Mouse (Mus musculus) CH12.LX (cell line): ENCODE results near the gene Spata18. TPM values are rescaled to one million over a fixed set of nuclear protein-coding genes. Genes with fewer than 3 reads are reported as not detected.

Experiments
- DNase-seq: peaks from one replicate; pipeline ENCODE4 v3.0.0-alpha.2; 2013; ENCODE audit errors: extremely low read depth
- H3K27ac ChIP-seq: 2 replicates; pipeline ENCODE4 v1.5.1; 2012; ENCODE audit warnings: low read depth, mild to moderate bottlenecking, control low read depth, moderate library complexity; ENCODE audit not compliant: insufficient read depth
- H3K27me3 ChIP-seq: replicated peaks from 2 replicates; pipeline ENCODE3; 2012; ENCODE audit warnings: inconsistent platforms
- H3K36me3 ChIP-seq, 2 experiments: replicated peaks in 1 of 2; 2 replicates each; pipeline versions ENCODE3 to v1.6.1; 2012; ENCODE audit warnings: inconsistent platforms in 1 of 2, low read length in 1 of 2, mild to moderate bottlenecking in 1 of 2, mixed read lengths in 1 of 2, moderate library complexity in 1 of 2; ENCODE audit not compliant: control insufficient read depth in 1 of 2, insufficient read depth in 1 of 2
- H3K4me1 ChIP-seq, 2 experiments: 2 replicates each; pipeline ENCODE4 v1.6.1; 2012; ENCODE audit warnings: inconsistent platforms in 1 of 2, moderate library complexity in 1 of 2; ENCODE audit not compliant: insufficient read depth in 2 of 2, control insufficient read depth in 1 of 2
- H3K4me2 ChIP-seq: 2 replicates; pipeline ENCODE4 v1.6.1; 2012; ENCODE audit warnings: low read depth, mild to moderate bottlenecking, control low read depth; ENCODE audit not compliant: poor library complexity, insufficient read depth, severe bottlenecking
- H3K4me3 ChIP-seq, 3 experiments: fragments of 150-350 bp in 1 of 3; sonication (generic) in 1 of 3; replicated peaks in 1 of 3; 2 replicates each; pipeline versions ENCODE3 to v1.5.1; 2011 to 2012; ENCODE audit warnings: low read depth in 2 of 3, low read length in 2 of 3, mild to moderate bottlenecking in 2 of 3, moderate library complexity in 2 of 3, control low read depth in 1 of 3, improper control_type of control experiment in 1 of 3, inconsistent platforms in 1 of 3, mixed read lengths in 1 of 3; ENCODE audit not compliant: poor library complexity in 1 of 3
- H3K79me2 ChIP-seq: replicated peaks from 2 replicates; pipeline ENCODE4 v1.6.1; 2012; ENCODE audit warnings: mild to moderate bottlenecking, moderate library complexity; ENCODE audit not compliant: control insufficient read depth, poor library complexity, insufficient read depth, severe bottlenecking; ENCODE audit errors: extremely low read depth
- H3K9ac ChIP-seq: 2 replicates; pipeline ENCODE4 v1.6.1; 2012; ENCODE audit warnings: low read depth, mild to moderate bottlenecking, control low read depth, moderate library complexity; ENCODE audit not compliant: insufficient read depth
- H3K9me3 ChIP-seq: replicated peaks from 2 replicates; pipeline ENCODE3; 2012; ENCODE audit warnings: low read length, inconsistent platforms, mixed read lengths
- BHLHE40 ChIP-seq: IDR thresholded peaks from 2 replicates; pipeline ENCODE4 v1.6.1; 2011; ENCODE audit warnings: mild to moderate bottlenecking, low read depth, low read length, improper control_type of control experiment
- CTCF ChIP-seq, 2 experiments: IDR thresholded peaks in 1 of 2; conservative IDR thresholded peaks in 1 of 2; 2 replicates each; pipeline ENCODE4 v1.5.1; 2011 to 2012; ENCODE audit warnings: low read depth in 2 of 2, low read length in 2 of 2, improper control_type of control experiment in 1 of 2, inconsistent platforms in 1 of 2, mild to moderate bottlenecking in 1 of 2, moderate library complexity in 1 of 2
- EP300 ChIP-seq: IDR thresholded peaks from 2 replicates; pipeline ENCODE4 v1.6.1; 2011; ENCODE audit warnings: low read length, improper control_type of control experiment
- ETS1 ChIP-seq: conservative IDR thresholded peaks from 2 replicates; pipeline ENCODE4 v1.6.1; 2012; ENCODE audit warnings: low read depth, mild to moderate bottlenecking, inconsistent platforms, low read length, improper control_type of control experiment, moderate library complexity
- JUND ChIP-seq: conservative IDR thresholded peaks from 2 replicates; pipeline ENCODE4 v1.6.1; 2011; ENCODE audit warnings: low read depth, low read length, improper control_type of control experiment
- MAFK ChIP-seq: IDR thresholded peaks from 2 replicates; pipeline ENCODE4 v1.6.1; 2011; ENCODE audit warnings: low read length, improper control_type of control experiment; ENCODE audit not compliant: insufficient replicate concordance
- MAX ChIP-seq: IDR thresholded peaks from 2 replicates; pipeline ENCODE4 v1.6.1; 2011; ENCODE audit warnings: low read length, improper control_type of control experiment
- MAZ ChIP-seq: IDR thresholded peaks from 2 replicates; pipeline ENCODE4 v1.6.1; 2012; ENCODE audit warnings: low read depth, mild to moderate bottlenecking, inconsistent platforms, low read length, improper control_type of control experiment, moderate library complexity
- MYC ChIP-seq: IDR thresholded peaks from 2 replicates; pipeline ENCODE4 v1.6.1; 2011; ENCODE audit warnings: low read depth, mild to moderate bottlenecking, improper control_type of control experiment, low read length
- NRF1 ChIP-seq: IDR thresholded peaks from 2 replicates; pipeline ENCODE4 v1.6.1; 2014; ENCODE audit warnings: low read depth, mild to moderate bottlenecking, inconsistent platforms, low read length, improper control_type of control experiment, moderate library complexity
- PAX5 ChIP-seq: IDR thresholded peaks from 2 replicates; pipeline ENCODE4 v1.6.1; 2012; ENCODE audit warnings: low read length, inconsistent platforms, mixed read lengths
- RAD21 ChIP-seq: IDR thresholded peaks from 2 replicates; pipeline ENCODE4 v1.6.1; 2011; ENCODE audit warnings: low read depth, mild to moderate bottlenecking, low read length, improper control_type of control experiment, moderate library complexity
- SMC3 ChIP-seq: IDR thresholded peaks from 2 replicates; pipeline ENCODE4 v1.6.1; 2011; ENCODE audit warnings: low read depth, low read length, improper control_type of control experiment
- TBP ChIP-seq: conservative IDR thresholded peaks from 2 replicates; pipeline ENCODE4 v1.6.1; 2011; ENCODE audit warnings: low read depth, low read length, improper control_type of control experiment
- ZMIZ1 ChIP-seq: IDR thresholded peaks from 2 replicates; pipeline ENCODE4 v1.6.1; 2012; ENCODE audit warnings: low read depth, mild to moderate bottlenecking, inconsistent platforms, low read length, improper control_type of control experiment
- dilution Hi-C: fragments of 300-500 bp; cut with MboI; formaldehyde crosslinking; loops from 2 replicates; pipeline ENCODE4 v1.14.3; 2020; ENCODE audit warnings: low sequenced_read_pairs; ENCODE audit not compliant: extremely low pct_unique_long_range_greater_than_20kb, extremely low pct_ligation_motif_present
- in situ Hi-C: fragments of 300-500 bp; cut with MboI; formaldehyde crosslinking; loops from 3 replicates; pipeline ENCODE4 v1.14.3; 2019; ENCODE audit warnings: low sequenced_read_pairs, low pct_ligation_motif_present, low pct_unique_long_range_greater_than_20kb, mixed read lengths
- polyA plus RNA-seq: library from polyadenylated mRNA; unstranded; fragments of >175 nt; gene quantifications from 2 replicates; pipeline ENCODE4 v1.2.1, GENCODE M21; 2012; ENCODE audit warnings: low read depth; ENCODE audit not compliant: insufficient read length
- total RNA-seq, 2 experiments: library from RNA; depleted of rRNA; stranded (reverse); fragments of 300-350 nt in 1 of 2; fragments of >200 nt in 1 of 2; gene quantifications; 2 replicates each; pipeline ENCODE4 v1.2.3; 2012 to 2014

Spata18 gene
- total and polyA plus RNA-seq, 3 experiments, result not detected

GRCm38 (mm10) chr5:73676626-73677025, 25.4 kb downstream of the Spata18 start:
- in situ Hi-C loops (no loop called here), dilution Hi-C loops (no loop called here)
- no peaks in the 10 kb centered on the region for H3K79me2 ChIP-seq
- no peaks in the 10 kb centered on the region for H3K27me3 ChIP-seq
- no peaks in the 10 kb centered on the region for H3K4me1 ChIP-seq
- no peaks in the 10 kb centered on the region for H3K36me3 ChIP-seq
- H3K9ac ChIP-seq, result no peak overlapping the region
- H3K27ac ChIP-seq, result no peak overlapping the region
- DNase-seq, result no peak
- no peak overlapping the region for H3K4me2 ChIP-seq
- H3K4me3 ChIP-seq, result no peak overlapping the region
- TF ChIP-seq MYC (no peak), JUND (no peak), BHLHE40 (no peak), TBP (no peak), MAZ (no peak), MAX (no peak), NRF1 (no peak), ETS1 (no peak), PAX5 (no peak), EP300 (no peak)
- H3K9me3 ChIP-seq, result no peaks in the 10 kb centered on the region

DNA sequence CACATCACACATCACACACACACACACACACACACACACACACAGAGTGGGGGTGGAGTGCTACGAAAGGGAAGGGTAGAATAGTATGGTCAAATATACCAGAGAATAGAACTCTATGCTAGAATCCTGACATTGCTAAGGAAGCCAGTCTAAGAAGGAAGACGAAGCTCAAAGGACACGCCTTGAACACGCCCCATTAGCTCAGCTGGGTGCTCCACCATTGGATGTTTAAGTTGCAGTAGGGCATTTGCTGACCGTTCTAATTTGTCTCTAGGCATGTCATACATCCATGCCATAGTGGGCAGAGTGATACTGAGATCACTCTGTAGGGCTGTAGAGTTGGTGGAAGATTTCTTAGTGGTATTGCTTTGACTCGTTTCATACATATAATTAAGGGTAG, 32.0 kb downstream of the Spata18 start:
- dilution Hi-C loops, result no loop called here
- Histone ChIP-seq H3K9me3 (no peaks in the 10 kb centered on the region), H3K4me3 (no peak overlapping the region), H3K9ac (no peak overlapping the region), H3K4me1 (peaks cover 0 to 3% of the 10 kb centered on the region in 2 experiments; a peak in 1 of 4 replicates), H3K36me3 (no peaks in the 10 kb centered on the region), H3K27me3 (no peaks in the 10 kb centered on the region), H3K79me2 (no peaks in the 10 kb centered on the region), H3K4me2 (no peak overlapping the region), H3K27ac (no peak overlapping the region)
- DNase-seq, result no peak
- TF ChIP-seq MAFK (no peak), CTCF (conservative IDR thresholded peaks at IDR 0.05 in 1 of 2, IDR thresholded peaks at IDR 0.05 in 1 of 2; ENCODE audit: low read depth in 2 of 2, low read length in 2 of 2) (no peak)
- in situ Hi-C loops, result loop anchor here (10.0 kb wide), 1 partner anchor 602 kb away; no protein-coding TSS in a partner anchor

GRCm38 (mm10) chr5:73683706-73684409, 32.7 kb downstream of the Spata18 start:
- Histone ChIP-seq H3K4me2 (no peak overlapping the region), H3K9me3 (no peaks in the 10 kb centered on the region), H3K27me3 (no peaks in the 10 kb centered on the region), H3K4me3 (no peak overlapping the region), H3K79me2 (no peaks in the 10 kb centered on the region), H3K9ac (no peak overlapping the region)
- dilution Hi-C loops, result no loop called here
- DNase-seq, result peak; percentile 23
- peak; percentile 75 for TF ChIP-seq RAD21
- peak; percentile 45 for TF ChIP-seq SMC3
- no peak for TF ChIP-seq ZMIZ1
- no peak for TF ChIP-seq TBP
- TF ChIP-seq CTCF (conservative IDR thresholded peaks at IDR 0.05 in 1 of 2, IDR thresholded peaks at IDR 0.05 in 1 of 2; ENCODE audit: low read depth in 2 of 2, low read length in 2 of 2), result peak in 1 of 2 experiments; percentile 71; a peak in 2 of 4 replicates
- TF ChIP-seq, all 38 proteins: peak for 3
- Histone ChIP-seq H3K4me1 (peaks cover 0 to 3% of the 10 kb centered on the region in 2 experiments; a peak in 1 of 4 replicates), H3K27ac (no peak overlapping the region), H3K36me3 (no peaks in the 10 kb centered on the region)
- in situ Hi-C loops, result loop anchor here (10.0 kb wide), 1 partner anchor 601 kb away; no protein-coding TSS in a partner anchor
